Mouse (Mus musculus): Measurements from ENCODE around the gene Steap3.

GRCm38 (mm10) chr1:120245661-120246131, 26.8 kb downstream of the Steap3 start:
- no peak for TF ChIP-seq CTCF (IDR thresholded peaks at IDR 0.05; ENCODE audit: low read depth, low read length)
- no peak for TF ChIP-seq POLR2A (IDR thresholded peaks at IDR 0.05; ENCODE audit: extremely low read depth, insufficient read depth, low read length)

All from liver, adult 2 months (tissue).